Mouse (Mus musculus): Measurements from ENCODE around the gene Gdpgp1.

DNA sequence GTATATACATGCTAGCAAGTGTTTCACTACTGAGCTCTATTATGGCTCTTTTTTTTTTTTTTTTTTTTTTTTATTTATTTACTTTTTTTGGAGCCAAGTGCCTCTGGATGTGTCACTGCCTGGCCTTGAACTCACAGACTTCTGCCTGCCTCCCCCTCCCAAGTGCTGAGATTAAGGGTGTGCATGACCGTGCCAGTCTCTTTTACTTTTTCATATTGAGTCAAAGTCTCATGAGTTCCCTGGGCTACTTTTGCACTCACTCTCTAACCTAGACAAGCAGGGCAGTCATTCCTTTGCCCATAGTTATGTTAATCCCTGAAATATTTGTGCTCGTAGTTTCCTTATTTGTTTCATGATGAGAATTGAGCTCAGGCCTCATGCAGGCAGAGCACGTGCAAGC is 49.0 kb downstream of the Gdpgp1 start:
- no peak for TF ChIP-seq CTCF (IDR thresholded peaks at IDR 0.05; ENCODE audit: borderline replicate concordance, insufficient read depth, low read depth, low read length)
- no peak for TF ChIP-seq POLR2A (IDR thresholded peaks at IDR 0.05; ENCODE audit: borderline replicate concordance, insufficient read depth, low read length)
